In the genomic region with DNA sequence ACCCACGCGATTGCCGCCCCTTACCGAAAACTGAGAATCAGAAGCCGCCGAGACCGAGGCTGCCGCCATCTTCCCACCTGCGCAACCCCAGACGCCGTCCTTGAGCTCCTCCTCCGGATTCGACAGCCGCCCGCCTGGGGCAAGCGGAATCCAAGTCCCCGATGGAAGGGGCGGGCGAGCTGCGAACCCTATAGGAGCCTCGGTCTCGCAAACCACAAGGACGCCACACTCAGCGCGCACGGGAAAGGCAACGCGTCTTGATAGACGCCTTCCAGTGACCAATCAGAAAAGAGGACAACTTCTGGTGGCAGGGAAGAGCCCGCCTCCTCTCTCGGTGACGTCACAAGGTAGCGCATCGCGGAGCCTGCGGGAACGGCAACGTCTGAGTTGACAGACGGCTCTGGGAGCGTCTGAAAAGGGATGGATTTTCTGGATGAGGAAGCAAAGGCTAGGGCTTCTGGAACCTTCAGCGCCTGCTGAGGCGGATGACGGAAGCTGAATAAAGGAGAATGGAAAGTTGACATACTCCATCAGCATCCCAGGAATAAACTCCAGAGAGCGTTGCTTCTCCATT, we compare ENCODE assay signal across 8 mouse cellular contexts. TPM values are rescaled to one million over a fixed set of nuclear protein-coding genes. Genes with fewer than 3 reads are reported as not detected.
DNase-seq lines count a peak whose midpoint lies in the region; ATAC-seq lines count a peak whose summit lies in the region.

A gene (minus strand): TSS at position 276 of the 574 bp plus-strand sequence.

- H3K4me2 ChIP-seq in hindbrain, embryonic 14.5 days (replicated peaks), result peak within 1 kb of the TSS; percentile 90

- peak within 1 kb of the TSS; percentile 86 for H3K9ac ChIP-seq in hindbrain, embryonic 14.5 days

- ATAC-seq in hindbrain, embryonic 14.5 days (ENCODE audit: low FRiP score), result peak; percentile 93

- H3K9me3 ChIP-seq in hindbrain, embryonic 14.5 days (ENCODE audit: control insufficient read depth, low read length), result no peaks in the 10 kb centered on the region

- peak; percentile 99 for DNase-seq in R1 (ENCODE audit: low read depth, low spot score)
- DNase-seq in cerebellum, postnatal 25 days, result peak; percentile 95 to 96
- peak; percentile 92 to 96 for DNase-seq in frontal cortex, postnatal 25 days (ENCODE audit: low spot score in 2 of 2)
- peak; percentile 99 for DNase-seq in hindbrain, embryonic 14.5 days (ENCODE audit: low spot score)
- DNase-seq in layer of hippocampus, postnatal 36 days, result peak; percentile 94 to 96
- peak; percentile 98 for DNase-seq in lung, postnatal 36 days
- DNase-seq in retina, postnatal 1 day, result peak; percentile 100
- DNase-seq in urinary bladder, adult 18-20 months (ENCODE audit: low spot score in 2 of 2), result peak; percentile 83 to 90

- WGBS in hindbrain, embryonic 14.5 days, result under 1% methylated on average over 41 of the region's 44 CpGs

- H3K36me3 ChIP-seq in hindbrain, embryonic 14.5 days (replicated peaks; ENCODE audit: control insufficient read depth, insufficient read depth), result peaks cover 16% of the 10 kb centered on the region

- H3K27me3 ChIP-seq in hindbrain, embryonic 14.5 days (ENCODE audit: control insufficient read depth, insufficient read depth, low read length), result no peaks in the 10 kb centered on the region

- peak within 1 kb of the TSS; percentile 92 for H3K4me3 ChIP-seq in hindbrain, embryonic 14.5 days (replicated peaks; ENCODE audit: low read length)

- H3K4me1 ChIP-seq in hindbrain, embryonic 14.5 days (replicated peaks; ENCODE audit: control insufficient read depth, insufficient read depth, low read length), result peaks cover 32% of the 10 kb centered on the region

- peak within 1 kb of the TSS; percentile 97 for H3K27ac ChIP-seq in hindbrain, embryonic 14.5 days

RNA-seq across cellular contexts. Expression of the gene that starts here (rescaled TPM):
- polyA plus RNA-seq in hindbrain, embryonic 14.5 days (2014; fragmentation: Nextera tagmentation; extraction: Ambion mirVana), result 34.6 and 35.5 TPM in 2 replicates
- 10 to 100 TPM; 18.3 to 19.4 TPM for total RNA-seq in layer of hippocampus, postnatal 36 days (2021)

Comparison
In these comparisons a context has a peak if more than half of its experiments do, and no peak if none do; other contexts are left out.
1. Peak in every context shown above with its lines: DNase-seq, ATAC-seq, H3K4me3 ChIP-seq and H3K27ac ChIP-seq.